Mouse (Mus musculus) myocyte (in vitro differentiated cells): ENCODE measurements around the gene Acot4.

Experiments used
- CEBPB ChIP-seq: IDR thresholded peaks from 2 replicates; pipeline ENCODE4 v1.6.1; 2011; ENCODE audit warnings: mild to moderate bottlenecking, moderate library complexity; ENCODE audit not compliant: poor library complexity, insufficient read depth, severe bottlenecking
- E2F4 ChIP-seq: IDR thresholded peaks from one replicate; pipeline ENCODE4 v1.6.1; 2011; ENCODE audit warnings: mild to moderate bottlenecking, control low read depth, moderate library complexity; ENCODE audit not compliant: insufficient read depth
- MAX ChIP-seq: IDR thresholded peaks from one replicate; pipeline ENCODE4 v1.6.1; 2011; ENCODE audit warnings: low read depth, mild to moderate bottlenecking, control low read depth
- MYOD1 ChIP-seq, 3 experiments: IDR thresholded peaks; one replicate each; pipeline ENCODE4 v1.6.1; 2011; ENCODE audit warnings: control low read depth in 2 of 3, low read depth in 2 of 3, mild to moderate bottlenecking in 2 of 3, moderate library complexity in 1 of 3; ENCODE audit not compliant: insufficient read length in 2 of 3, control insufficient read depth in 1 of 3
- MYOG ChIP-seq, 3 experiments: IDR thresholded peaks; one replicate each; pipeline ENCODE4 v1.6.1; 2011; ENCODE audit warnings: control low read depth in 2 of 3, low read depth in 2 of 3, mild to moderate bottlenecking in 2 of 3; ENCODE audit not compliant: insufficient read length in 2 of 3, control insufficient read depth in 1 of 3, insufficient read depth in 1 of 3
- POLR2A ChIP-seq: IDR thresholded peaks from one replicate; pipeline ENCODE4 v1.6.1; 2011; ENCODE audit warnings: low read depth, mild to moderate bottlenecking, control low read depth, moderate library complexity; ENCODE audit not compliant: insufficient read length
- POLR2AphosphoS2 ChIP-seq: IDR thresholded peaks from one replicate; pipeline ENCODE4 v1.6.1; 2011; ENCODE audit warnings: low read depth, control low read depth; ENCODE audit not compliant: insufficient read length
- REST ChIP-seq: IDR thresholded peaks from one replicate; pipeline ENCODE4 v1.6.1; 2011; ENCODE audit warnings: mild to moderate bottlenecking, control low read depth, moderate library complexity; ENCODE audit not compliant: insufficient read depth, insufficient read length
- SRF ChIP-seq: IDR thresholded peaks from one replicate; pipeline ENCODE4 v1.6.1; 2011; ENCODE audit warnings: low read depth; ENCODE audit not compliant: control insufficient read depth, insufficient read length
- TCF12 ChIP-seq: IDR thresholded peaks from one replicate; pipeline ENCODE4 v1.6.1; 2011; ENCODE audit warnings: mild to moderate bottlenecking, control low read depth; ENCODE audit not compliant: poor library complexity, insufficient read depth, severe bottlenecking
- TCF3 ChIP-seq: IDR thresholded peaks from one replicate; pipeline ENCODE4 v1.6.1; 2011; ENCODE audit warnings: low read depth, control low read depth; ENCODE audit not compliant: insufficient read length
- USF1 ChIP-seq: IDR thresholded peaks from one replicate; pipeline ENCODE4 v1.6.1; 2011; ENCODE audit warnings: low read depth, mild to moderate bottlenecking, control low read depth, moderate library complexity

DNA sequence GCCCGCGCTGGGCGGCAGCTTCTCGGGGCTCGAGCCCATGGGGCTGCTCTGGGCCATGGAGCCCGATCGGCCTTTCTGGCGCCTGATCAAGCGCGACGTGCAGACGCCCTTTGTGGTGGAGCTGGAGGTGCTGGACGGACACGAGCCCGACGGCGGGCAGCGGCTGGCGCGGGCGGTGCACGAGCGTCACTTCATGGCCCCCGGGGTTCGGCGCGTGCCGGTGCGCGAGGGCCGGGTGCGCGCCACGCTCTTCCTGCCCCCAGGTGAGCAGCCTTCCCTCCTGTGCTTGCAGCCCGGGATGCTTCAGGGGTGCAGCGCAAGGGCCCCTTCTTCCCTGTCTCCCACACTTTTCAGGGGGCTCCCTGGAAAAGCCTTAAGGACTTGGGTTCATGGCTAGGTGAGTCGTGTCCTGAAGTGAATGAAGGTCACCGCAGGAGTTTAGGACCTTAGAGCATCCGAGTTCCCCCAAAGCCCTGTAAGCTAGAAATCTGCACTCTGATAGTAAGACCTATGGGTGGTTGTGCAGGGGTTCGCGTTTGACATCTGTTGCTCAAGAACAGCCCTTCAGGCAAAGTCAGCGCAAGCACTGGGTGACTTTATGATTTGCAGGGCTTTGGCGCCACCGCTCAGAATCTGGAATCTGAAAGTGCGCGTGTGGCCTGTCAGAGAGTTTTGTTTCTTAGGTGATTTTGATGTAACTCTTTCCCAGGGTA, 15.7 kb downstream of the Acot4 start:
- no peak for TF ChIP-seq POLR2A
- no peak for TF ChIP-seq POLR2AphosphoS2
- TF ChIP-seq TCF12: no peak
- TF ChIP-seq MAX: no peak
- TF ChIP-seq E2F4: no peak
- no peak for TF ChIP-seq USF1
- no peak for TF ChIP-seq CEBPB
- no peak for TF ChIP-seq SRF
- TF ChIP-seq MYOD1 (IDR thresholded peaks at IDR 0.05; ENCODE audit: control insufficient read depth in 1 of 3, insufficient read length in 2 of 3, low read depth in 2 of 3): no peak
- no peak for TF ChIP-seq TCF3
- TF ChIP-seq REST: no peak
- TF ChIP-seq MYOG (IDR thresholded peaks at IDR 0.05; ENCODE audit: control insufficient read depth in 1 of 3, insufficient read depth in 1 of 3, insufficient read length in 2 of 3, low read depth in 2 of 3): no peak
